Mouse (Mus musculus): ENCODE measurements around the gene Myh6. TPM values are rescaled to one million over a fixed set of nuclear protein-coding genes. Genes with fewer than 3 reads are reported as not detected.

The Myh6 gene
- total RNA-seq, 2 experiments from 2014 or later: not detected

DNA sequence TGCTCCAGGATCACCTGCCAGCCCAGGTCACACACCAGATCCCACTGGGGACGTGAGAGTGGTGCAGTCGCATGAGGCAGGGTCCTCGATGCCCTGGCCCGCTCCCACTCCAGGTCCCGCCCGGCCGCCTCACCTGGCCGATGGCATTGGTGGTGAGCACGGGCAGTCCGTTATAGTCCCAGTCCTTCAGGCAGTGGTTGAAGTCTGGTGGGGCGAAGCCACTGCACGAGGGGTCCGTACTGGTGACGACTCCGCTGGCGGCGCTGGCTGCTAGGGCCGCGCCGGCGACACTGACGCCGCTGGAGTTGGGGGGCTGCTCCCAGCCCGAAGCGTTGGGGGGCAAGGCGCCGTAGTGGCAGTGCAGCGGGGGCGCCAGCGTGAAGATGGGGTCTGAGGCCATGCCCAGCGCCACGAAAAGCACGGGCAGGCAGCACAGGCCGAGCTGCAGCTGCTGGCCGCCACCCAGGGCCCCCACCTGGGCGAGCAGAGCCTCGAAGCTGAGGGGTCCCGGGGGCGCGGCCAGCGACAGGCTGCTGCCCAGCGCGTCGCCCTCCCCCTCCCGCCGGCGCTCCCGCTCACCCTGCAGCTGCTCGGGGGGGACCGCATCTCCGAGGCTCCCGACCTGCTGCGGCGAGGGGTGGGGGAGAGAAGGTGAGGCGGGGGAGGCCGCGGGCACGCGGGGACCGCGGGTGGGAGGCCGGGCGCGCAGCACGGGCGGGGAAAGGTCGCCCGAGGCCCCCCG lies 54.4 kb downstream of the Myh6 start:
- no peak for ATAC-seq (replicated peaks; ENCODE audit: low FRiP score, low TSS enrichment, poor library complexity, severe bottlenecking)

DNA sequence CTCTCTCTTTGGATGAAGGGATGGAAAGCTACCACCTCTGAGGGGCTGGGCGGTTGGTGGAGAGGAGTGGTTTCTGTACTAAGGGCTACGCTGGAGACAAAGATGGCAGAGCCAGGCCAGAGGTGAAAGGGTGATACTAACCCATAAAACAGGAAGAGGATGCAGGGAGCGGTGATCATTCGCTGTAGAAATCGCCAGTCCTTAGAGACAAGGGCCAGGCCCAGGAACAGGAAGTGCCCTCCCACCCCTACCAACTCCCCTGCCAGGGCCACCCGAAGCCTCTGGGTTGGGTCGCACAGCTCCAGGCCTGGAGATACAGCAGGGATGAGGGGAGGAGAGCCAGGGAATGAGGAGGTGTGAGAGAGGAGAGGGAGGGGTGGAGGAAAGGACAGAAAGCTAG lies 58.0 kb downstream of the Myh6 start:
- ATAC-seq (replicated peaks; ENCODE audit: low FRiP score, low TSS enrichment, poor library complexity, severe bottlenecking): no peak

DNA sequence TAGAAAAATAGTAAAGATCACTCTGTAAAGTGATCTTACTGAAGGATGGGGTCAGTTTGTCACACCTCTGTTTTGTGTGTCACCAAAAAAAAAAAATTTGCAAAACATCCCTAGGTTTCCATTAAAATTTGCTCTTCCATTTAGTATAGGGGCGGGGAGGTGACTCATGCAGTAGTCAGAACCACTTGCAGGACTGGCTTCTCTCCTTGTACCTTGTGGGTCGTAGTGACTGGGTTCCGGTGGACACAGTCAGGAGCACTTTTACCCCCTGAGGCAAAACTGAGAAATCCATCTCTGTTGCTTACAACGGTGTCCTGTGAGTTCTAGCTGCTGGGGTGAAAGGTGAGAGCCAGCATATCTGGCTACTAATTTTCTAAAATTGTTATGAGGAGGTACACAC lies 63.1 kb downstream of the Myh6 start:
- no peak for ATAC-seq (replicated peaks; ENCODE audit: low FRiP score, low TSS enrichment, poor library complexity, severe bottlenecking)

DNA sequence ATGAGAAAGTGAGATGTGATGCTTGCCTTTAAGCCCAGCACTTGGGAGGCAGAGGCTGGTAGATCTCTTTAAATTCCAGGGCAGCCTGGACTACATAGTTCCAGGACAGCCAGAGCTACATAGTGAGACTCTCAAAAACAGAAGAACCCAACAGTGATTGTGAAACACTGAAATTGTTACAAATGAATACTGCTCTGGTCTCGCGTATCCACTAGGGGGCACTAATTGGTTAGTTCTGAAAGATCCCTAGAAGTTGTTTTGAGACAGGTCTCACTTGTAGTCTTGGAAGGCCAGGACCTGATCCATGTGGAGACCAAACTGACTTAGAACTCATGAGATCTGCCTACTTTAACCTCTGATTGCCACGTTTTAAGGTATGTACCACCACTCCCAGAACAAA lies 66.3 kb downstream of the Myh6 start:
- ATAC-seq (replicated peaks; ENCODE audit: low FRiP score, low TSS enrichment, poor library complexity, severe bottlenecking): peak; percentile 70

DNA sequence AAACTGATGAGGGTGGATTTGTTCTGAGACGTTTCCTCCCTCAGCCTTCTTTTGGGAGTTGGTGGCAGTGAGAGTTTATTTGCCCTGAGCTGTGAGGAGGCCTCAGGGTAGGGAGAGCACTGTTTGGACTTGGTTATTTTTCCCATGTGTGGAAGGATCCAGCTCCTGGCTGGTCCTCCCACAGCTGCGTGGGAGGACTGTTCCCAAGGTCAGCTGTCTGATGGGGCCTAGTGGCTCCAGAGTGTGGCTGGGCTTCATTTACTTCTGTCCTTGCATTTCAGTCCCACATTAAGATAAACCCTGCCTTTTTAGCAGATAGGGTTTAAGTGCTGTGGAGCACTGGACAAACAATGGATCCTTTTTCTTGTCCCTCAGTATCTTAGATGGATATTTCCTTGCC lies 69.3 kb downstream of the Myh6 start:
- ATAC-seq (replicated peaks; ENCODE audit: low FRiP score, low TSS enrichment, poor library complexity, severe bottlenecking): no peak

DNA sequence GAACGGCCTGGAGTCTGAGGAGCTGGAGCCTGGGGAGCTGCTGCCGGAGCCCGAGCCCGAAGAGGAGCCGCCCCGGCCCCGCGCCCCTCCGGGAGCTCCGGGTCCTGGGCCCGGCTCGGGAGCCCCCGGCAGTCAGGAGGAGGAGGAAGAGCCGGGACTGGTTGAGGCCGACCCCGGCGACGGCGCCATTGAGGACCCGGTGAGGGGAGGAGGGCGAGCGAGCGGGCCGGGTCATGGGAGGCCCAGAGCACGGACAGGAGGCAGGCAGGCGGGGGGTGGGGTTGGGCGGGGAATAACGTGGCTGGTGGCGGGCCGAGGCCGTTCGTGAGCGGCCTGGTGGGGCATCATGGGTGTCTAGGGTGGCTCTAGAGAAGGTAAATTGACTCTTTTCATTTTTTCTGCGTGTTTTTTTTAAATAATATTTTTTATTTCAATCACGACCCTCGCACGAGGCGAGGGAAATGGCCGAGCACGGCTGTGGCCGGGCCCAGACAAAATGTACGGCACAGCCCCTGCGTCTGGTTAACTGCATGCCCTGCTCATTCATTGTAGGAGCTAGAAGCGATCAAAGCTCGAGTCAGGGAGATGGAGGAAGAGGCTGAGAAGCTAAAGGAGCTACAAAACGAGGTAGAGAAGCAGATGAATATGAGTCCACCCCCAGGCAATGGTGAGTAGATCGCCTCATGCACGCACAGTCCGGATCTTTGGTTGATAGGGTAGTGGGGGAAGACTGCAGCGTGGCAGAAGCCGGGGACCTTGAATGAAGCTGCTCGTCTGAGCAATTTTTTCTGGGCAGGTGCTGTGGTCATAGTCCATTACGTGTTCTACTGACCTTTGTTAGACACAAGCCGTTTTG lies 72.2 kb downstream of the Myh6 start:
- no peak for ATAC-seq (replicated peaks; ENCODE audit: low FRiP score, low TSS enrichment, poor library complexity, severe bottlenecking)

DNA sequence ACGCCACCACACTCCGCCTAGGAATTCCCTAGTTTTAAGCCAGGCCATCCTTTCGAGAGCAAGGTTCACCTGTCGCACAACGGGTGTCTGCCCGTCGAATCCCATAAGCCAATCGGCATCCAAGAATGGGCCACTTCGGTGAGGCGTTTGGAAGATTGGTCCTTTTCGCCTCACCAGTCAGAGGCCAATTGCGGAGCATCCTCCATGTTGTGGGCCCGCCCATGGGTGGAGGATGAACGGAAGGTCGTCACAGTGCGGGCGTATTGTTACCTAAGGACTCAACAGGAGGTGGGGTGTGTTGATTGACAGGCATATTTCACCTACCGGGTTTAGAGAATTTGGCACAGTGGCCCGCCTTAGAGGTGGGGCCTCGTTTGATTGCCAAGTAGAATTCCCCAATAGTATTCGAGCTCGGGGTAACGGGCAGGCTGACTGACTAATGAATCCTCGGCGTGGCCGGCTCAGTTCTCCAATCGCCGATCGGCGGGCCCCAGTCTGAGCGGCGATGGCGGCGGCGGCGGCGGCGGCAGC lies 73.0 kb downstream of the Myh6 start:
- peak; percentile 100 for ATAC-seq (replicated peaks; ENCODE audit: low FRiP score, low TSS enrichment, poor library complexity, severe bottlenecking)

DNA sequence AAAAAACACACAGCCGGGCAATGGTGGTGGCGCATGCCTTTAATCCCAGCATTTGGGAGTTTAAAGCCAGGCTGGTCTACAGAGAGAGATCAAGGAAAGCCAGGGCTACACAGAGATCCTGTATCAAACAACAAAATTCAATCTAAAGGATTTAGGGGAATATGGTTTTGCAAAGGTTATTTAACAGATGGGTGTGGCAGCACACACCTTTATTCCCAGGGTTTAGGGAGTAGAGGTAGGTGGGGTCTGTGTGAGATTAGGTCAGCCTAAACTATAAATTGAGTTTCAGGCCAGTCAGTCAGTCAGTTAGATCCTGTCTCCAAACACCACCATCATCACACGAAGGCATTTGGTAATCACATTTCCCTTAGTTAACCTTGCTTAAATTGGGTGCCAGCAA lies 74.5 kb downstream of the Myh6 start, which contains the start of gene Pabpn1:
Pabpn1 (plus strand) TSS at position 301 of the 400 bp plus-strand sequence.
- no peak for ATAC-seq (replicated peaks; ENCODE audit: low FRiP score, low TSS enrichment, poor library complexity, severe bottlenecking)

Other genes with a start within 250 kb of the Myh6 start
- gene Slc7a8, start 185.0 kb downstream of the Myh6 start, total RNA-seq (2014; fragmentation: Nextera tagmentation): 0.13 and 0.37 TPM in 2 replicates
- 0.34 TPM in 1 of 2 replicates, not detected in the other for gene Slc7a8, start 185.0 kb downstream of the Myh6 start, total RNA-seq (2017)
- gene Rnf212b, start 152.8 kb downstream of the Myh6 start, total RNA-seq (2014; fragmentation: Nextera tagmentation): not detected in 2 replicates
- gene Rnf212b, start 152.8 kb downstream of the Myh6 start, total RNA-seq (2017): not detected in 2 replicates
- gene Homez, start 96.0 kb downstream of the Myh6 start, total RNA-seq (2014; fragmentation: Nextera tagmentation): 1.2 and 16.1 TPM in 2 replicates
- 1.5 and 6.1 TPM in 2 replicates for gene Homez, start 96.0 kb downstream of the Myh6 start, total RNA-seq (2017)
- gene Ppp1r3e, start 89.4 kb downstream of the Myh6 start, total RNA-seq (2014; fragmentation: Nextera tagmentation): 15.9 and 16.7 TPM in 2 replicates
- 1.6 and 2.5 TPM in 2 replicates for gene Ppp1r3e, start 89.4 kb downstream of the Myh6 start, total RNA-seq (2017)
- gene Bcl2l2, start 83.5 kb downstream of the Myh6 start, total RNA-seq (2014; fragmentation: Nextera tagmentation): 7.3 and 9.4 TPM in 2 replicates
- 3.3 and 7.5 TPM in 2 replicates for gene Bcl2l2, start 83.5 kb downstream of the Myh6 start, total RNA-seq (2017)
- 1.4 TPM in 1 of 2 replicates, not detected in the other for gene Gm20521, start 83.5 kb downstream of the Myh6 start, total RNA-seq (2014; fragmentation: Nextera tagmentation)
- gene Gm20521, start 83.5 kb downstream of the Myh6 start, total RNA-seq (2017): not detected in 2 replicates
- 240 and 264 TPM in 2 replicates for gene Pabpn1, start 74.4 kb downstream of the Myh6 start, total RNA-seq (2014; fragmentation: Nextera tagmentation)
- 332 and 476 TPM in 2 replicates for gene Pabpn1, start 74.4 kb downstream of the Myh6 start, total RNA-seq (2017)
- gene Slc22a17, start 53.8 kb downstream of the Myh6 start, total RNA-seq (2014; fragmentation: Nextera tagmentation): 2.2 TPM in 1 of 2 replicates, not detected in the other
- gene Slc22a17, start 53.8 kb downstream of the Myh6 start, total RNA-seq (2017): 4.9 TPM in 1 of 2 replicates, not detected in the other
- gene Efs, start 40.8 kb downstream of the Myh6 start, total RNA-seq (2014; fragmentation: Nextera tagmentation): not detected in 2 replicates
- gene Efs, start 40.8 kb downstream of the Myh6 start, total RNA-seq (2017): not detected in 2 replicates
- not detected in 2 replicates for gene Il25, start 34.2 kb downstream of the Myh6 start, total RNA-seq (2014; fragmentation: Nextera tagmentation)
- not detected in 2 replicates for gene Il25, start 34.2 kb downstream of the Myh6 start, total RNA-seq (2017)
- not detected in 2 replicates for gene Cmtm5, start 30.7 kb downstream of the Myh6 start, total RNA-seq (2014; fragmentation: Nextera tagmentation)
- gene Cmtm5, start 30.7 kb downstream of the Myh6 start, total RNA-seq (2017): not detected in 2 replicates
- not detected in 2 replicates for gene Gm17428, start 10.0 kb upstream of the Myh6 start, total RNA-seq (2014; fragmentation: Nextera tagmentation)
- not detected in 2 replicates for gene Gm17428, start 10.0 kb upstream of the Myh6 start, total RNA-seq (2017)
- not detected in 2 replicates for gene Myh7, start 27.7 kb upstream of the Myh6 start, total RNA-seq (2014; fragmentation: Nextera tagmentation)
- not detected in 2 replicates for gene Myh7, start 27.7 kb upstream of the Myh6 start, total RNA-seq (2017)
- 63.6 and 71.5 TPM in 2 replicates for gene Ngdn, start 48.5 kb upstream of the Myh6 start, total RNA-seq (2014; fragmentation: Nextera tagmentation)
- 53.4 and 64.6 TPM in 2 replicates for gene Ngdn, start 48.5 kb upstream of the Myh6 start, total RNA-seq (2017)
- 5.6 and 7.8 TPM in 2 replicates for gene Zfhx2, start 125.4 kb upstream of the Myh6 start, total RNA-seq (2014; fragmentation: Nextera tagmentation)
- 0.19 and 1.4 TPM in 2 replicates for gene Zfhx2, start 125.4 kb upstream of the Myh6 start, total RNA-seq (2017)
- 9.2 and 10.4 TPM in 2 replicates for gene Thtpa, start 127.9 kb upstream of the Myh6 start, total RNA-seq (2014; fragmentation: Nextera tagmentation)
- 5.1 and 6.4 TPM in 2 replicates for gene Thtpa, start 127.9 kb upstream of the Myh6 start, total RNA-seq (2017)
- gene Ap1g2, start 139.7 kb upstream of the Myh6 start, total RNA-seq (2014; fragmentation: Nextera tagmentation): 66.7 and 109 TPM in 2 replicates
- 13.3 and 27.0 TPM in 2 replicates for gene Ap1g2, start 139.7 kb upstream of the Myh6 start, total RNA-seq (2017)
- gene Jph4, start 150.0 kb upstream of the Myh6 start, total RNA-seq (2014; fragmentation: Nextera tagmentation): not detected in 2 replicates
- gene Jph4, start 150.0 kb upstream of the Myh6 start, total RNA-seq (2017): 0.05 TPM in 1 of 2 replicates, not detected in the other

Data from megakaryocyte-erythroid progenitor cell, adult 5-6 weeks (primary cell).